Mouse (Mus musculus) liver, embryonic 15.5 days (tissue): ENCODE data around the gene Pcyox1. TPM values are rescaled to one million over a fixed set of nuclear protein-coding genes. Genes with fewer than 3 reads are reported as not detected.

ENCODE experiments used
- ATAC-seq: fragments of 200-750 bp; cut with Nextera tagmentation; 2 replicates; pipeline ENCODE4 v1.8.0; 2017; ENCODE audit warnings: moderate number of reproducible peaks, mild to moderate bottlenecking, moderate library complexity; ENCODE audit not compliant: insufficient read depth
- H3K27ac ChIP-seq: fragments of 300-500 bp; sonication (generic); replicated peaks from 2 replicates; pipeline ENCODE4 v1.5.1; 2015; ENCODE audit warnings: mild to moderate bottlenecking, inconsistent platforms
- H3K27me3 ChIP-seq: fragments of 300-500 bp; sonication (generic); 2 replicates; pipeline ENCODE4 v1.6.1; 2015; ENCODE audit warnings: mild to moderate bottlenecking, inconsistent platforms
- H3K36me3 ChIP-seq: fragments of 300-500 bp; sonication (generic); replicated peaks from 2 replicates; pipeline ENCODE4 v1.6.1; 2015; ENCODE audit warnings: moderate library complexity, mild to moderate bottlenecking, inconsistent platforms
- H3K4me1 ChIP-seq: fragments of 300-500 bp; sonication (generic); replicated peaks from 2 replicates; pipeline ENCODE4 v1.6.1; 2015; ENCODE audit warnings: inconsistent platforms
- H3K4me2 ChIP-seq: fragments of 300-500 bp; sonication (generic); 2 replicates; pipeline ENCODE4 v1.6.1; 2015; ENCODE audit warnings: moderate library complexity, mild to moderate bottlenecking, inconsistent platforms
- H3K4me3 ChIP-seq: fragments of 300-500 bp; sonication (generic); replicated peaks from 2 replicates; pipeline ENCODE4 v1.5.1; 2015; ENCODE audit warnings: mild to moderate bottlenecking, inconsistent platforms
- H3K9ac ChIP-seq: fragments of 300-500 bp; sonication (generic); 2 replicates; pipeline ENCODE4 v1.6.1; 2015; ENCODE audit warnings: moderate library complexity, mild to moderate bottlenecking, inconsistent platforms
- H3K9me3 ChIP-seq: fragments of 300-500 bp; sonication (generic); replicated peaks from 2 replicates; pipeline ENCODE4 v1.6.1; 2016; ENCODE audit warnings: inconsistent platforms
- WGBS: fragments of 180-500 bp; shearing (Covaris S2); methylation state at CpG from one replicate; pipeline ENCODE4 v1.1.7; 2015; ENCODE audit warnings: mixed read lengths; ENCODE audit not compliant: insufficient replicate concordance; 5-methylcytosine and 5-hydroxymethylcytosine counted together
- polyA plus RNA-seq: library from polyadenylated mRNA; unstranded; fragments of >200 nt; fragmentation: Nextera tagmentation; extraction: Ambion mirVana; gene quantifications from 2 replicates; pipeline ENCODE4 v1.2.1, GENCODE M21; 2015

Gene Pcyox1
- 58.6 and 66.3 TPM in 2 replicates for polyA plus RNA-seq

DNA sequence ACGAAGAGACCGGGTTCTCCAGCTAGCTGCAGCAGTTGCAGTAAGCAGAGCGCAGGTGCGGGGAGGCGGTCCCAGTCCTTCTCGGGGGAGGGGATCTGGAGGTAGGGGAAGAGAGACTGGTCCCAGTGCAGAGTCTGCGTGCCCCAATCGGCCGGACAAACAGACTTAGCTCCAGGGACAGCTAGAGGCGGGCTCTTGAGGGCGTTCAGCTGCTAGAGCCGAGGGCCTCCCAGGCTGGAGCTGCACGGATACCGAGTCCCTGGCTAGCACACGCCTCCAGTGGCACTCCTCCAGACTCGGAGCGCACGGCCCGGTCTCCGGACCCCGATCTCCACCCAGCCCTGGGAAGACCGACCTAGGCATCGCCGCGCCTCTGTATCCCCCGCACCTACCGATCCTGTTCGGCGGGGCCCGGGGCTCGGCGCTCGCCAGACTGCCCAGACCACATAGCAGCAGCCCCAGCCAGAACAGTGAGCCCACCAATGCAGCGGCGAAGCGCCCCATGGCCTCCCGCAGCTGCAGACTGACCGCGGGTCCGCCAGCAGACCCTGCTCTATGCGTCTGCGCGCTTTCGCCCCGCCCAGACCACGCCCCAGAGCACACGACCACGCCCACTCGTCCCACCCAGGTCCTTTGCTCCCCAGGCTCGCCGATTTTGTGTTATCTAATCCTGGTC, at the start of gene Pcyox1:
Gene Pcyox1 (minus strand): TSS at position 574 of the 676 bp plus-strand sequence.
- H3K4me2 ChIP-seq, result peak within 1 kb of the TSS; percentile 97
- peak; percentile 87 for ATAC-seq
- H3K9me3 ChIP-seq, result no peaks in the 10 kb centered on the region
- peak within 1 kb of the TSS; percentile 90 for H3K27ac ChIP-seq
- H3K9ac ChIP-seq, result peak within 1 kb of the TSS; percentile 80
- under 1% methylated on average over 51 of the region's 51 CpGs for WGBS
- peak within 1 kb of the TSS; percentile 94 for H3K4me3 ChIP-seq
- H3K4me1 ChIP-seq, result peaks cover 61% of the 10 kb centered on the region
- peaks cover 9% of the 10 kb centered on the region; the same call in 1 of the 2 replicates for H3K27me3 ChIP-seq
- H3K36me3 ChIP-seq, result peaks cover 24% of the 10 kb centered on the region

DNA sequence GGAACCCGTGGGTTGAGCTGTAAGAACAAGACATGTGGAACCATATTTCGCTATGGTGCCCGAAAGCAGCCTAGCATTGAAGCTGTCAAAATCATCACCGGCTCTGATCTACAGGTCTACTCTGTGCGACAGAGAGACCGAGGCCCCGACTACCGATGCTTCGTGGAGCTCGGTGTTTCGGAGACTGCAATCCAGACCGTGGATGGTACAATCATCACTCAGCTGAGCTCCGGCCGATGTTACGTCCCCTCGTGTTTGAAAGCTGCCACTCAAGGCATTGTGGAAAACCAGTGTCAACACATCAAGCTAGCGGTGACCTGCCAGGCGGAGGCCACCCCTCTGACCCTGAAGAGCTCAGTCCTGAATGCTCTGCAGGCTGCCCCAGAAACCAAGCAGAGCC, 48.6 kb upstream of the Pcyox1 start:
- WGBS, result 86% methylated on average over 18 of the region's 18 CpGs

DNA sequence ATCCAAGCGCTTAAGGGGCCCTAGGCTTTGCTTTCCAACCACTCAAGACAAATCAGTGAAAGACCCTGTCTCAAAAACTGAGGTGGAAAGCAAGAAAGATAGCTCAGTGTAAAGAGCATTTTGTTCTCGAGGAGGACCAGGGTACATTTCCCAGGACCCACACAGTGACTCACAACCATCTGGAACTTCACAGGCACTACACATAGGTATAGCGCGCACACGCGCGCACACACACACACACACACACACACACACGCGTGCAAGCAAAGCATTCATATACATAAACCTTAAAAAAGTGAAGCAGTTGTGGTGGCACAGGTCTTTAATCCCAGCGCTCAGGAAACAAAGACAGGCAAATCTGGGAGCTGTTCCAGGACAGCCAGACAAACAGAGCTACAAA, 44.6 kb upstream of the Pcyox1 start:
- Histone ChIP-seq H3K4me3 (no peak overlapping the region), H3K9me3 (no peaks in the 10 kb centered on the region), H3K9ac (no peak overlapping the region), H3K4me2 (no peak overlapping the region), H3K4me1 (peaks cover 20% of the 10 kb centered on the region), H3K27me3 (no peaks in the 10 kb centered on the region), H3K27ac (no peak overlapping the region), H3K36me3 (peaks cover 43% of the 10 kb centered on the region)
- ATAC-seq, result no peak
- 83% methylated on average over 10 of the region's 10 CpGs for WGBS

More for the DNA sequence above, 48.6 kb upstream of the Pcyox1 start:
- ATAC-seq, result no peak
- peaks cover 70% of the 10 kb centered on the region for H3K36me3 ChIP-seq
- H3K9me3 ChIP-seq, result no peaks in the 10 kb centered on the region
- H3K27ac ChIP-seq, result no peak overlapping the region
- no peaks in the 10 kb centered on the region for H3K27me3 ChIP-seq
- no peak overlapping the region for H3K4me3 ChIP-seq
- H3K9ac ChIP-seq, result no peak overlapping the region
- no peak overlapping the region for H3K4me2 ChIP-seq
- no peaks in the 10 kb centered on the region for H3K4me1 ChIP-seq

DNA sequence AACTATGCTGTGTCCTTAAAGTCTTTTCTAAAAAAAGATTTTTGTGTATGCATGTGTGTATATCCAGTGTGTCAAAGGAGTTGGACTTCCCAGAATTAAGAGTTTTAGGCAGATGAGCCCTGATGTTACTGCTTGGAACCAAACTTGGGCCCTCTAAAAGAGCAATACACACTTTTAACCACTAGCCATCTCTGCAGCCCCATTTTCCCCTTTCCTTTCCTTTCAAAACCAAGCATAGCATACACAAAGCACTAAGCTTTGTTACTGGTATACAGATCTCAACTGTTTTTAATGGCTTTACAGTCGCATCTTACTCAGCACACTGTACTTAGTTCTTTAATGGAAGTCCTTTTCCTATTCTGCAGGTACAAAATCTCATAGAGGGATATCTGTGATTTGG, 42.6 kb upstream of the Pcyox1 start:
- Histone ChIP-seq H3K4me2 (peak overlapping the region; percentile 86), H3K4me3 (peak overlapping the region; percentile 85), H3K9me3 (no peaks in the 10 kb centered on the region), H3K27me3 (no peaks in the 10 kb centered on the region), H3K4me1 (peaks cover 20% of the 10 kb centered on the region), H3K9ac (peak overlapping the region; percentile 88), H3K36me3 (peaks cover 33% of the 10 kb centered on the region), H3K27ac (peak overlapping the region; percentile 95; the same call in 1 of the 2 replicates)
- 79% methylated on average over 1 of the region's 1 CpGs for WGBS
- no peak for ATAC-seq

DNA sequence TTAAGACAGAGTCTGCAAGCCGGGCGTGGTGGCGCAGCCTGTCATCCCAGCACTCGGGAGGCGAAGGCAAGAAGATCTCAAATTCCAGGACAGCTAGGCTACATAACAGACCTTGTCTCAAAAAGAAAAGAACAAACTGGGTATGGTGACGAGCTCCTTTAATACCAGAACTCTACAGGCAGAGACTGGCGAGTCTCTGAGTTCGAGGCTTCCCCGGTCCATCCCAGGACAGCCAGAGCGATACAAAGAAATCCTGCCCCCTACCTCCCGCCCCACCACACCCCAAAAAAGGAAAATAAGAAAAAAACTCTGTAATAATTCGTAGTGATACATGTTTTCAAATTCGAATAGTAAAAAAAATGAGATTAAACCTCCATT, 42.2 kb upstream of the Pcyox1 start:
- 1% methylated on average over 13 of the region's 13 CpGs for WGBS
- no peaks in the 10 kb centered on the region for H3K9me3 ChIP-seq
- peak overlapping the region; percentile 85 for H3K4me3 ChIP-seq
- H3K4me1 ChIP-seq, result peaks cover 20% of the 10 kb centered on the region
- peak overlapping the region; percentile 88 for H3K9ac ChIP-seq
- peak overlapping the region; percentile 95 for H3K27ac ChIP-seq
- no peak for ATAC-seq
- no peaks in the 10 kb centered on the region for H3K27me3 ChIP-seq
- peaks cover 29% of the 10 kb centered on the region for H3K36me3 ChIP-seq
- H3K4me2 ChIP-seq, result peak overlapping the region; percentile 86

DNA sequence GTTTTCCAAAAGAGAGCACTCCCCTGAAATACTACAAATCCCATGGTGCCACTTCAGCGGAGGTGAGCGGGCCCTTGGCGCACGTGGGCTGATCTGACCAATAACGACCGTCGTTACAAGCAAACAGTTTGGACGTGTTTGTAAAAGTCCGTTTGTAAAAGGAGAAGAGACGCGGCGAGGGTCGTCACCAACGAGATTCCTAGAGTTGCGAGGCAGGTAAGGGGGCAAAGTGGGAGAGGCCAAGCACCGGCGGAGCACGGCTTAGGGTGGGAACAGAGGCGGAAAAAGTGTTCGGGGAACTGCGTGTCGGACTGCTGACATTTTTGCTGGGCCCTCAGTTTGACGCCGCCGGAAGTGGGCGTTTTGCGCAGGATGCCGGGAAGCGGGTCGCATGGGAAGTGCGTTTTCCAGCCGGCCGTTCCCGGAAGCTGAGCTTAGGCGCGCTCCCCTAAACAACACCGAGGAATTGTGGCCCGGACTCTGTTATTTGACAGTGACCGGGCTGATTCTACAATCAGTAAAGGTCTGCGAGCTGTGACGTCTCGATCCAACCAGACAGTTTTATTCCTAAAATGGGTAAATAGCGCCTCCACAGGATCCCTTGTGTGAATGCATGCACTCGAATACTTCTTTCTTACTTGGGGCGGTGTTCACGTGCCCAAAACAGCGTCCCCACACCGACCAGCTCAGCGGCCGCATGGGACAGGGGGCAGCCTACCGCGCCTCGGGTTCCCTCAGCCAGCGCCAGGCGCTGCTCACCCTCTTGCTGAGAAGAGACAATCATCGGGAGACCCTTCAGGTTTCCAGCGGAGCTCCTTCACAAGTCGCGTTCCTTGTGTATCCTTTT, 41.5 kb upstream of the Pcyox1 start, which contains the start of gene C87436:
Gene C87436 (plus strand): TSS at position 103 of the 847 bp plus-strand sequence.
- WGBS, result under 1% methylated on average over 59 of the region's 59 CpGs
- no peaks in the 10 kb centered on the region for H3K9me3 ChIP-seq

DNA sequence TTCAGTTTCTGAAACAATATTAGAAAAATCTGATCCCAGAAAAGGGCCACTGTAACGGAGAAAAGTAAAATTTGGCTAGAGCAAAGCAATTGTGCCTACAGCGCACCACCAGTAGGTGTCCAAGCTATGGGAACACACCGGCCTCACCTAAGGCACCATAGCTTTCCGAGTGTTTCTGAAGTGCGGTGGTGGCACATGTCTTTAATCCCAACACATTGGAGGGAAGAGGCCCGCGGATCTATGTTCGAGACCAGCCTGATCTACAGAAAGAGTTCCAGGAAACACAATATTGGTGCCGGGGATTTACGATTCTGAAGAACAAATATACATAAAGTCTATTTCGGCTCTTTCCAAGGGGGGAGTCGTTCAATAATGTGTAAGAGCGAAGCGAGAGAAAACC, 40.8 kb upstream of the Pcyox1 start:
- 2% methylated on average over 14 of the region's 14 CpGs for WGBS
- peaks cover 20% of the 10 kb centered on the region for H3K4me1 ChIP-seq
- ATAC-seq, result peak; percentile 58
- peak overlapping the region; percentile 95 for H3K27ac ChIP-seq
- peaks cover 21% of the 10 kb centered on the region for H3K36me3 ChIP-seq
- H3K27me3 ChIP-seq, result no peaks in the 10 kb centered on the region
- no peaks in the 10 kb centered on the region for H3K9me3 ChIP-seq
- peak overlapping the region; percentile 85 for H3K4me3 ChIP-seq
- H3K9ac ChIP-seq, result peak overlapping the region; percentile 88
- peak overlapping the region; percentile 86 for H3K4me2 ChIP-seq

More for the DNA sequence above, 41.5 kb upstream of the Pcyox1 start, which contains the start of gene C87436:
- H3K36me3 ChIP-seq, result peaks cover 23% of the 10 kb centered on the region
- H3K4me3 ChIP-seq, result peak within 1 kb of the TSS; percentile 85
- H3K27me3 ChIP-seq, result no peaks in the 10 kb centered on the region
- H3K4me1 ChIP-seq, result peaks cover 20% of the 10 kb centered on the region
- peak within 1 kb of the TSS; percentile 86 for H3K4me2 ChIP-seq
- H3K27ac ChIP-seq, result peak within 1 kb of the TSS; percentile 95
- ATAC-seq, result peak; percentile 95
- peak within 1 kb of the TSS; percentile 88 for H3K9ac ChIP-seq

DNA sequence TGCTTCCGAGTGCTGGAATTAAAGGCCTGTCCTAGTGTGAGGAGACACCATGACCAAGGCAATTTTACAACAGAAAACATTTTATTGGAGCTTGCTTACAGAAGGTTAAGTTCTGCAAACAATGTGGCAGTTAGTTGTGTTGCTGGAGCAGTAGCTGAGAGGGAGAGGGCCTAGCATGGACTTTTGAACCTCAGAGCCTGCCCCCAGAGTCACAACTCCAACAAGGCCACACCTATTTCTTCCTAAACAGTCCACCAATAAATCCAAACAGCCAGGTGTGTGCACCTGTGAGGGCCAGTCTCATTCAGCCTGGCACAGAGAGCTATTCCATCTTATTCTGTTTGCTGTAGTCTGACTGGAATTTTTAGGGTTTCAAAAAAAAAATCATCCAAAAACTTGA, 36.7 kb upstream of the Pcyox1 start:
- H3K4me1 ChIP-seq, result peaks cover 5% of the 10 kb centered on the region; the same call in 1 of the 2 replicates
- no peak overlapping the region for H3K4me3 ChIP-seq
- WGBS, result 69% methylated on average over 1 of the region's 1 CpGs
- peaks cover 33% of the 10 kb centered on the region for H3K36me3 ChIP-seq
- no peaks in the 10 kb centered on the region for H3K27me3 ChIP-seq
- H3K27ac ChIP-seq, result no peak overlapping the region
- ATAC-seq, result no peak
- no peak overlapping the region for H3K9ac ChIP-seq
- no peaks in the 10 kb centered on the region for H3K9me3 ChIP-seq
- H3K4me2 ChIP-seq, result no peak overlapping the region

DNA sequence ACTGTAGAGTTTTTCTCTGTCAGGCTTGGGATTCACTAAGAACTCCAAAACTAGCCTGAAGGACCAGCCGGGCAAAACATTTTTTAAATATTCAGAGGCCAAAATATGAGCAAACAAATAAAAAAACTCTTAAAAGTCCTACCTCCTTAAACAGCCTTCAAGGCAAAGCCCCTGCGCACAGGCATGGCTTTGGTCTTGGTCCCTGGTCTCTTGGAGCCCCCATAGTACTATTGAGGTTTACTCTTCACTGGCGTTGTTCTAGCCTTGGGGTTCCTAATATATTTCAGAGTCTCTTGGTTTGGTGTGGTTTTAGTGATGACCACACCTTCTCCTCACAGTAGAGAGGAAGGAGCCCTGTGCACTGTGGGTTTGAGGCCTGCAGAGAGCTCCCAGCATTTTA, 34.6 kb upstream of the Pcyox1 start:
- no peak overlapping the region for H3K4me2 ChIP-seq
- H3K9ac ChIP-seq, result no peak overlapping the region
- 88% methylated on average over 3 of the region's 3 CpGs for WGBS
- H3K27me3 ChIP-seq, result no peaks in the 10 kb centered on the region
- peaks cover 53% of the 10 kb centered on the region for H3K36me3 ChIP-seq
- no peaks in the 10 kb centered on the region for H3K4me1 ChIP-seq
- ATAC-seq, result no peak
- no peak overlapping the region for H3K27ac ChIP-seq
- H3K4me3 ChIP-seq, result no peak overlapping the region
- H3K9me3 ChIP-seq, result no peaks in the 10 kb centered on the region

DNA sequence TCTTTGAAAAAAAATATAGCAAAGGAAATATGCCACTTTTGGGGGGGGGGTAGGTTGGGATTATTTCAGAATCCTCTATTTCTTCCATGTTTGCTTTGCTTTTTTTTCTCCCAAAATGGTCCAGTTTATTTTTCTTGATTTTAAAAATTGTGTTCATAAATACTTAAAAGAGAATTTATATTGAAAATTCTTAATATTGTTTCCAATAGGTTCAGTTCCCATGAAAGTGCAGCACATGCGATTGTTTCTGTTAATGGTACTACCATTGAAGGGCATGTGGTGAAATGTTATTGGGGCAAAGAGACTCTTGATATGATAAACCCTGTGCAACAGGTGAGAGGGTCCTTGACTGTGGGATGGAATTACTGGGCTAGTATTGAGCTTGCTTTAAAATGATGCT, 29.4 kb upstream of the Pcyox1 start, which contains the start of gene Gm44790:
Gene Gm44790 (plus strand): TSS at position 301 of the 400 bp plus-strand sequence.
- Histone ChIP-seq H3K36me3 (peaks cover 62% of the 10 kb centered on the region), H3K4me3 (no peak within 1 kb of the TSS), H3K4me2 (no peak within 1 kb of the TSS), H3K27me3 (no peaks in the 10 kb centered on the region), H3K9me3 (no peaks in the 10 kb centered on the region), H3K4me1 (no peaks in the 10 kb centered on the region), H3K27ac (no peak within 1 kb of the TSS), H3K9ac (no peak within 1 kb of the TSS)
- ATAC-seq, result no peak
- 87% methylated on average over 1 of the region's 1 CpGs for WGBS

DNA sequence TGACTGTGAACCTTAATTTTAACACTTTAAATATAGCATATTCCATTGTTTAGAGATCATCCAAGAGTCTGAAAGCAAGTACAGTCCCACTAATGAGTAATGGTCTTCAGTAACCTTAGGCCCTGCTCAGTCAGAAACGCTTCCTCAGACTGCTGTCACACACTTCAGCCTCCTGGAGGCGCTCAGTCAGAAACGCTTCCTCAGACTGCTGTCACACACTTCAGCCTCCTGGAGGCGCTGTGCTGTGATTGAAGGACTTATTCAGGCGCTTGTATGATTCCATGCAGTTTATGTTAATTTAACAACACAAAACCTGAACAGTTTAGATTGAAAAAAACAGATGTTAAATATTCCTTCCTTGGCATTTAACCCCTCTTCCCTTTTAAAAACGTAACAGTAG, 23.5 kb upstream of the Pcyox1 start:
- no peaks in the 10 kb centered on the region for H3K9me3 ChIP-seq
- H3K4me1 ChIP-seq, result no peaks in the 10 kb centered on the region
- H3K36me3 ChIP-seq, result peaks cover 62% of the 10 kb centered on the region
- no peak for ATAC-seq
- no peak overlapping the region for H3K9ac ChIP-seq
- H3K27me3 ChIP-seq, result no peaks in the 10 kb centered on the region
- H3K27ac ChIP-seq, result no peak overlapping the region
- WGBS, result 69% methylated on average over 6 of the region's 6 CpGs
- H3K4me3 ChIP-seq, result no peak overlapping the region
- no peak overlapping the region for H3K4me2 ChIP-seq
